In the genomic region with DNA sequence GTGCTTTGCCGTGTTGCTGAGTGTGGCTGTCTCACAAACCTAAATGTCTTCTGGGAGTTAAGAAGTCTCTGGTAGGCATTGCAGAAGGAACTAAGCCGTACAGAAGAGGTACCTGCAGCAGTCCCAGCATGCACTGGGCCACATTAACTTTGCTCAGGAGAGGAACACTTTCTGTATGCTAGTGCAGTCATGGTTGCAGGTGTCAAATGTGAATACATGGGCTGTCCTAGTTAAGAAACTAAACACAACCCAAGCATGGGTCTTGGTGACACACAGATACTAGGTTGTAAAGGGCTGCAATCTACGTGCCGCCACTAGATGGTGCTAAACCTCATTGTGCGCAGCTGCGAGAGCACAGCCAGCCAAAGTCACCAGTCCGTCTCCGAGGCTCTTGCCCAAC, we compare ENCODE assay signal across 9 mouse cellular contexts. TPM values are rescaled to one million over a fixed set of nuclear protein-coding genes. Genes with fewer than 3 reads are reported as not detected.
DNase-seq lines count a peak whose midpoint lies in the region; ATAC-seq lines count a peak whose summit lies in the region.
"Had no signal": no experiment of that assay in that cellular context is flagged by ENCODE, and none has a peak within 500 bp of the region (broad histone marks: within the 10 kb centered on the region; RNA-seq: fewer than 3 reads in every experiment).

No protein-coding gene starts in this region.

- H3K9me3 ChIP-seq in heart, embryonic 12.5 days (replicated peaks): no peaks in the 10 kb centered on the region

- H3K9ac ChIP-seq in heart, embryonic 12.5 days: no peak overlapping the region

- H3K27ac ChIP-seq in heart, embryonic 12.5 days (ENCODE audit: poor library complexity, severe bottlenecking): no peak overlapping the region

- no peak overlapping the region for H3K4me2 ChIP-seq in heart, embryonic 12.5 days

- H3K4me3 ChIP-seq in heart, embryonic 12.5 days: no peak overlapping the region
- H3K4me3 ChIP-seq: erythroblast, embryonic 14.5 days had no signal

- H3K36me3 ChIP-seq in heart, embryonic 12.5 days: peaks cover 32% of the 10 kb centered on the region

- no peak for ATAC-seq in heart, embryonic 12.5 days (ENCODE audit: insufficient number of reproducible peaks, low FRiP score)

- no peaks in the 10 kb centered on the region for H3K27me3 ChIP-seq in heart, embryonic 12.5 days (replicated peaks)

- WGBS in heart, embryonic 12.5 days: 86% methylated on average over 6 of the region's 8 CpGs

- peak; percentile 18 to 71 for DNase-seq in heart, adult 18-20 months
- peak; percentile 43 for DNase-seq in retina, postnatal 1 day
- DNase-seq in retina, embryonic 14.5 days (ENCODE audit: low spot score): no peak
- DNase-seq in c-Kit-negative CD71-positive TER-119-positive erythroid progenitor cells, embryonic 14.5 days (ENCODE audit: low read depth, low spot score): peak; percentile 26
- DNase-seq in kidney, adult 9 months: peak; percentile 62
- peak; percentile 5 for DNase-seq in skeletal muscle tissue, adult 2 months (ENCODE audit: low read depth, low spot score)
- DNase-seq in adipocyte (ENCODE audit: low spot score): no peak

- no peaks in the 10 kb centered on the region for H3K4me1 ChIP-seq in heart, embryonic 12.5 days (replicated peaks)

RNA-seq across cellular contexts. Expression of gene Mrs2, which starts 13.1 kb away (rescaled TPM):
- 10 to 100 TPM; 53.5 to 54.7 TPM for total RNA-seq in heart, adult 18-20 months (2021)
- 27.6 and 28.7 TPM in 2 replicates for polyA plus RNA-seq in heart, embryonic 12.5 days (2016; fragmentation: Nextera tagmentation; extraction: Ambion mirVana)

RNA-seq across cellular contexts. Expression of gene Dcdc2a, which starts 48.7 kb away (rescaled TPM):
- under 1 TPM in 1 of 2 experiments, not detected in 1; 0.05 TPM for total RNA-seq in heart, adult 18-20 months (2021)
- 1.0 and 1.4 TPM in 2 replicates for polyA plus RNA-seq in heart, embryonic 12.5 days (2016; fragmentation: Nextera tagmentation; extraction: Ambion mirVana)
- polyA plus RNA-seq: erythroblast, embryonic 14.5 days had no signal

Comparison
In these comparisons a context has a peak if more than half of its experiments do, and no peak if none do; other contexts are left out.
1. DNase-seq: peak in heart, adult 18-20 months (2 of 2), retina, postnatal 1 day (single experiment), c-Kit-negative CD71-positive TER-119-positive erythroid progenitor cells, embryonic 14.5 days (single experiment), kidney, adult 9 months (single experiment) and skeletal muscle tissue, adult 2 months (single experiment); none in retina, embryonic 14.5 days (single experiment) and adipocyte (single experiment).